Mouse (Mus musculus): ENCODE data around the gene Sult6b1.

- TF ChIP-seq CTCF (IDR thresholded peaks at IDR 0.05; ENCODE audit: borderline replicate concordance, control insufficient read depth, extremely low read depth, insufficient read depth, low read length, poor library complexity): no peak
- no peak for TF ChIP-seq POLR2A (IDR thresholded peaks at IDR 0.05; ENCODE audit: control insufficient read depth, extremely low read depth, insufficient read depth, low read length, poor library complexity)
These were observed 11.8 kb downstream of the Sult6b1 start for GRCm38 (mm10) chr17:78894991-78895390.

All from thymus, adult 2 months (tissue).